Mouse (Mus musculus) embryonic facial prominence, embryonic 15.5 days (tissue): Measurements from ENCODE around the gene Grin3b. TPM values are rescaled to one million over a fixed set of nuclear protein-coding genes. Genes with fewer than 3 reads are reported as not detected.

Experiments
- ATAC-seq: fragments of 200-750 bp; cut with Nextera tagmentation; 2 replicates; pipeline ENCODE4 v1.8.0; 2017; ENCODE audit warnings: low read depth, moderate TSS enrichment; ENCODE audit not compliant: insufficient number of reproducible peaks, low FRiP score, low TSS enrichment
- H3K27ac ChIP-seq: fragments of 300-500 bp; sonication (generic); replicated peaks from 2 replicates; pipeline ENCODE4 v1.5.1; 2015; ENCODE audit warnings: mild to moderate bottlenecking, inconsistent platforms
- H3K27me3 ChIP-seq: fragments of 300-500 bp; sonication (generic); 2 replicates; pipeline ENCODE4 v1.6.1; 2015; ENCODE audit warnings: inconsistent platforms
- H3K36me3 ChIP-seq: fragments of 300-500 bp; sonication (generic); 2 replicates; pipeline ENCODE4 v1.6.1; 2015; ENCODE audit warnings: mild to moderate bottlenecking, inconsistent platforms
- H3K4me1 ChIP-seq: fragments of 300-500 bp; sonication (generic); 2 replicates; pipeline ENCODE4 v1.6.1; 2015; ENCODE audit warnings: inconsistent platforms
- H3K4me2 ChIP-seq: fragments of 300-500 bp; sonication (generic); replicated peaks from 2 replicates; pipeline ENCODE4 v1.6.1; 2015; ENCODE audit warnings: mild to moderate bottlenecking, inconsistent platforms
- H3K4me3 ChIP-seq: fragments of 300-500 bp; sonication (generic); replicated peaks from 2 replicates; pipeline ENCODE4 v1.5.1; 2015; ENCODE audit warnings: mild to moderate bottlenecking, inconsistent platforms
- H3K9ac ChIP-seq: fragments of 300-500 bp; sonication (generic); 2 replicates; pipeline ENCODE4 v1.6.1; 2015; ENCODE audit warnings: inconsistent platforms
- H3K9me3 ChIP-seq: fragments of 300-500 bp; sonication (generic); replicated peaks from 2 replicates; pipeline ENCODE4 v1.6.1; 2016; ENCODE audit warnings: inconsistent platforms
- WGBS: fragments of 180-500 bp; shearing (Covaris S2); methylation state at CpG from one replicate; pipeline ENCODE4 v1.1.7; 2015; 5-methylcytosine and 5-hydroxymethylcytosine counted together
- polyA plus RNA-seq: library from polyadenylated mRNA; unstranded; fragments of >200 nt; fragmentation: Nextera tagmentation; extraction: Ambion mirVana; gene quantifications from 2 replicates; pipeline ENCODE4 v1.2.1, GENCODE M21; 2015

The Grin3b gene
- polyA plus RNA-seq, 1 experiment from 2014 or later = 0.63 TPM

- Histone ChIP-seq H3K36me3 (no peaks in the 10 kb centered on the region), H3K27me3 (peaks cover 16% of the 10 kb centered on the region), H3K4me2 (0 out of 2 replicates have a peak overlapping the region, but pooled peaks have one; percentile 15), H3K9me3 (no peaks in the 10 kb centered on the region), H3K4me1 (peaks cover 28% of the 10 kb centered on the region), H3K27ac (no peak overlapping the region), H3K4me3 (no peak overlapping the region), H3K9ac (no peak overlapping the region)
- WGBS = 27% methylated on average over 11 of the region's 11 CpGs
- no peak for ATAC-seq
Measured at GRCm38 (mm10) chr10:80020191-80020590, 49.7 kb downstream of the Grin3b start.

GRCm38 (mm10) chr10:80020603-80021319 is 50.2 kb downstream of the Grin3b start:
- H3K9ac ChIP-seq = no peak overlapping the region
- no peak overlapping the region for H3K27ac ChIP-seq
- peaks cover 28% of the 10 kb centered on the region for H3K4me1 ChIP-seq
- 79% methylated on average over 18 of the region's 18 CpGs for WGBS
- no peak overlapping the region for H3K4me2 ChIP-seq
- H3K27me3 ChIP-seq = peaks cover 11% of the 10 kb centered on the region
- no peak for ATAC-seq
- no peak overlapping the region for H3K4me3 ChIP-seq
- H3K9me3 ChIP-seq = no peaks in the 10 kb centered on the region
- H3K36me3 ChIP-seq = no peaks in the 10 kb centered on the region

- no peak overlapping the region for H3K27ac ChIP-seq
- H3K4me1 ChIP-seq = peaks cover 28% of the 10 kb centered on the region
- no peaks in the 10 kb centered on the region for H3K36me3 ChIP-seq
- ATAC-seq = no peak
- no peaks in the 10 kb centered on the region for H3K9me3 ChIP-seq
- WGBS = 88% methylated on average over 13 of the region's 13 CpGs
- no peak overlapping the region for H3K4me3 ChIP-seq
- H3K27me3 ChIP-seq = peaks cover 5% of the 10 kb centered on the region; the same call in 1 of the 2 replicates
- H3K4me2 ChIP-seq = no peak overlapping the region
- no peak overlapping the region for H3K9ac ChIP-seq
Measured at GRCm38 (mm10) chr10:80021320-80021641, 50.8 kb downstream of the Grin3b start.

GRCm38 (mm10) chr10:80022164-80022563 is 51.6 kb downstream of the Grin3b start:
- no peak for ATAC-seq
- no peak overlapping the region for H3K27ac ChIP-seq
- H3K27me3 ChIP-seq = peaks cover 5% of the 10 kb centered on the region; the same call in 1 of the 2 replicates
- H3K4me2 ChIP-seq = no peak overlapping the region
- H3K36me3 ChIP-seq = no peaks in the 10 kb centered on the region
- H3K9me3 ChIP-seq = no peaks in the 10 kb centered on the region
- no peak overlapping the region for H3K9ac ChIP-seq
- H3K4me1 ChIP-seq = peaks cover 28% of the 10 kb centered on the region
- H3K4me3 ChIP-seq = no peak overlapping the region
- 88% methylated on average over 12 of the region's 12 CpGs for whole genome bisulfite sequencing

- Histone ChIP-seq H3K4me3 (no peak overlapping the region), H3K9me3 (no peaks in the 10 kb centered on the region), H3K36me3 (no peaks in the 10 kb centered on the region), H3K27me3 (peaks cover 5% of the 10 kb centered on the region; the same call in 1 of the 2 replicates), H3K4me2 (no peak overlapping the region), H3K9ac (no peak overlapping the region), H3K27ac (no peak overlapping the region), H3K4me1 (peaks cover 28% of the 10 kb centered on the region)
- WGBS = 92% methylated on average over 8 of the region's 8 CpGs
- no peak for ATAC-seq
Measured at GRCm38 (mm10) chr10:80022806-80023205, 52.3 kb downstream of the Grin3b start.

- ATAC-seq = no peak
- Histone ChIP-seq H3K4me1 (peaks cover 26% of the 10 kb centered on the region), H3K9me3 (no peaks in the 10 kb centered on the region), H3K27me3 (peaks cover 5% of the 10 kb centered on the region; the same call in 1 of the 2 replicates), H3K27ac (no peak overlapping the region), H3K9ac (no peak overlapping the region), H3K36me3 (no peaks in the 10 kb centered on the region), H3K4me3 (no peak overlapping the region), H3K4me2 (no peak overlapping the region)
- 71% methylated on average over 5 of the region's 5 CpGs for WGBS
Measured at GRCm38 (mm10) chr10:80023758-80024157, 53.2 kb downstream of the Grin3b start.

GRCm38 (mm10) chr10:80024229-80025043 is 53.9 kb downstream of the Grin3b start:
- Histone ChIP-seq H3K9me3 (no peaks in the 10 kb centered on the region), H3K27ac (no peak overlapping the region), H3K27me3 (peaks cover 4% of the 10 kb centered on the region; the same call in 1 of the 2 replicates), H3K36me3 (no peaks in the 10 kb centered on the region), H3K4me3 (no peak overlapping the region), H3K4me1 (peaks cover 19% of the 10 kb centered on the region), H3K4me2 (no peak overlapping the region), H3K9ac (no peak overlapping the region)
- 67% methylated on average over 15 of the region's 15 CpGs for WGBS
- no peak for ATAC-seq

- no peak for ATAC-seq
- 53% methylated on average over 4 of the region's 4 CpGs for WGBS
- Histone ChIP-seq H3K27ac (no peak overlapping the region), H3K9me3 (no peaks in the 10 kb centered on the region), H3K4me2 (no peak overlapping the region), H3K9ac (no peak overlapping the region), H3K4me3 (no peak overlapping the region), H3K27me3 (no peaks in the 10 kb centered on the region), H3K36me3 (no peaks in the 10 kb centered on the region), H3K4me1 (peaks cover 13% of the 10 kb centered on the region)
Measured at GRCm38 (mm10) chr10:80025044-80025347, 54.5 kb downstream of the Grin3b start.

- H3K27ac ChIP-seq = no peak overlapping the region
- H3K9ac ChIP-seq = no peak overlapping the region
- H3K36me3 ChIP-seq = no peaks in the 10 kb centered on the region
- ATAC-seq = no peak
- no peak overlapping the region for H3K4me2 ChIP-seq
- no peaks in the 10 kb centered on the region for H3K9me3 ChIP-seq
- H3K4me3 ChIP-seq = no peak overlapping the region
- peaks cover 8% of the 10 kb centered on the region; the same call in 1 of the 2 replicates for H3K4me1 ChIP-seq
- 75% methylated on average over 10 of the region's 10 CpGs for WGBS
- H3K27me3 ChIP-seq = no peaks in the 10 kb centered on the region
Measured at GRCm38 (mm10) chr10:80025463-80025862, 54.9 kb downstream of the Grin3b start.

GRCm38 (mm10) chr10:80025889-80026288 is 55.4 kb downstream of the Grin3b start:
- Histone ChIP-seq H3K4me1 (peaks cover 6% of the 10 kb centered on the region; the same call in 1 of the 2 replicates), H3K9ac (no peak overlapping the region), H3K9me3 (no peaks in the 10 kb centered on the region), H3K27ac (no peak overlapping the region), H3K27me3 (no peaks in the 10 kb centered on the region), H3K4me3 (no peak overlapping the region), H3K4me2 (no peak overlapping the region), H3K36me3 (no peaks in the 10 kb centered on the region)
- 57% methylated on average over 12 of the region's 12 CpGs for WGBS
- no peak for ATAC-seq
